Mouse (Mus musculus) kidney, adult 2 months (tissue): ENCODE results near the gene Cfap299. TPM values are rescaled to one million over a fixed set of nuclear protein-coding genes. Genes with fewer than 3 reads are reported as not detected.
A peak's percentile ranks its signal among the peaks of the same experiment; 100 is the strongest.
"Not testable (repeated sequence)": the region's sequence is repeated elsewhere in the genome, so short reads cannot be mapped to it uniquely, and the experiment has no call there.

Experiments
- DNase-seq: peaks from one replicate; pipeline ENCODE4 v3.0.0; 2021
- H3K27ac ChIP-seq: fragments of 200-500 bp; 2 replicates; pipeline ENCODE4 v1.5.1; 2012; ENCODE audit warnings: low read depth, low read length, control low read depth, inconsistent platforms; ENCODE audit not compliant: insufficient read depth
- H3K27me3 ChIP-seq: fragments of 200-500 bp; replicated peaks from 2 replicates; pipeline ENCODE4 v1.6.1; 2012; ENCODE audit warnings: mild to moderate bottlenecking, moderate library complexity, low read length, inconsistent platforms; ENCODE audit not compliant: control insufficient read depth, insufficient read depth
- H3K36me3 ChIP-seq: fragments of 200-500 bp; 2 replicates; pipeline ENCODE4 v1.6.1; 2012; ENCODE audit warnings: mild to moderate bottlenecking, moderate library complexity, low read length, inconsistent platforms; ENCODE audit not compliant: control insufficient read depth, insufficient read depth
- H3K4me1 ChIP-seq: fragments of 200-500 bp; 2 replicates; pipeline ENCODE4 v1.6.1; 2011; ENCODE audit warnings: low read length; ENCODE audit not compliant: control insufficient read depth, insufficient read depth
- H3K4me3 ChIP-seq: fragments of 200-500 bp; 2 replicates; pipeline ENCODE4 v1.5.1; 2011; ENCODE audit warnings: mild to moderate bottlenecking, low read depth, low read length, control low read depth; ENCODE audit not compliant: insufficient read depth
- CTCF ChIP-seq: fragments of 200-500 bp; conservative IDR thresholded peaks from 2 replicates; pipeline ENCODE4 v1.5.1; 2011; ENCODE audit warnings: low read depth, mild to moderate bottlenecking, control low read depth, low read length, moderate library complexity, mixed read lengths; ENCODE audit not compliant: insufficient read depth, insufficient read length
- POLR2A ChIP-seq: fragments of 200-500 bp; IDR thresholded peaks from one replicate; pipeline ENCODE4 v1.6.1; 2011; ENCODE audit warnings: low read depth, low read length, control low read depth
- WGBS: fragments of 180-500 bp; shearing (Covaris S2); methylation state at CpG from one replicate; pipeline ENCODE4 v1.1.7; 2018; 5-methylcytosine and 5-hydroxymethylcytosine counted together
- polyA plus RNA-seq: library from polyadenylated mRNA; depleted of rRNA; stranded (reverse); fragments of >200 nt; gene quantifications from 2 replicates; pipeline ENCODE4 v1.2.3, GENCODE M21; 2012

The Cfap299 gene
- polyA plus RNA-seq, 1 experiment, result not detected

DNA sequence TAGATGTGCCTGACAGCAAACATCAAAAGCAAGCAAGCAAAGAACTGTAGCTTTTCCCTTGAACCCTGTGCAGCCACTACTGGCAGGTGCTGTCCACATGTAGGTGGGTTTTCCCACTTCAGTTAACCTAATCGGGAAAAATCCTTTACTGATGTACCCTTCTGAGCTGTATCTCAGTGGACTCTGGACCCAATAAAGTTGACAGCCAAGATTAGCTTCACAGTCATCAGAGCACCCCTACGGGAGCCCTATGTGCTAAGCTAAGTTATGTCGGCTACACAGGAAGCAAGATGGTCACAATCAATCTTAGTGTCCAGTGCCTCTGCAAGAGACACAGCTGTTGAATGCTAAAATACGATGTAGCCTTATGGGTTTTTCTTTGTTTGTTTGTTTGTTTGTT, 29.0 kb upstream of the Cfap299 start:
- Histone ChIP-seq H3K4me3 (no peak overlapping the region), H3K27me3 (no peaks in the 10 kb centered on the region; the same call in 1 of the 2 replicates), H3K36me3 (no peaks in the 10 kb centered on the region), H3K4me1 (no peaks in the 10 kb centered on the region), H3K27ac (no peak overlapping the region)
- TF ChIP-seq POLR2A, result no peak
- TF ChIP-seq CTCF, result no peak
- no peak for DNase-seq
- WGBS, result 69% methylated on average over 4 of the region's 4 CpGs

DNA sequence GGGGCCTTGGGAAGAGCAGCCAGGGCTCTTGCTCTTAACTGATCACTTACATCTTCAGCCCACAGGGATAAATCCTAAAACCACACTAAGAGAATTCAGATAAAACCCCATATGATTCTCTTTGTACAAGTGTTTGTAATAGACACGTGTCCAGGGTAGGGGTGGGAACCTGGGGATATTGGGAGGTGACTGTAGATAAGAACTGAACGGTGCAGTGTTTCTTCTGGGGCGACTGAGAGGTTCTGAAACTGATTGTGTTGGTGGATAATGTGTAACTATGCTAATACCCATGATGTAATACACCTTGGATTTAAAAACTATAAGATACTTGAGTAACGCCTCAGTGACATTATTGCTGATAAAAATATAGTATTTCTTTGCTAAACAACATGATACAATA, 23.4 kb upstream of the Cfap299 start:
- WGBS, result 85% methylated on average over 4 of the region's 4 CpGs
- Histone ChIP-seq H3K4me3 (no peak overlapping the region), H3K36me3 (no peaks in the 10 kb centered on the region), H3K4me1 (no peaks in the 10 kb centered on the region), H3K27me3 (no peaks in the 10 kb centered on the region), H3K27ac (no peak overlapping the region)
- TF ChIP-seq CTCF, result no peak
- no peak for TF ChIP-seq POLR2A
- DNase-seq, result no peak

DNA sequence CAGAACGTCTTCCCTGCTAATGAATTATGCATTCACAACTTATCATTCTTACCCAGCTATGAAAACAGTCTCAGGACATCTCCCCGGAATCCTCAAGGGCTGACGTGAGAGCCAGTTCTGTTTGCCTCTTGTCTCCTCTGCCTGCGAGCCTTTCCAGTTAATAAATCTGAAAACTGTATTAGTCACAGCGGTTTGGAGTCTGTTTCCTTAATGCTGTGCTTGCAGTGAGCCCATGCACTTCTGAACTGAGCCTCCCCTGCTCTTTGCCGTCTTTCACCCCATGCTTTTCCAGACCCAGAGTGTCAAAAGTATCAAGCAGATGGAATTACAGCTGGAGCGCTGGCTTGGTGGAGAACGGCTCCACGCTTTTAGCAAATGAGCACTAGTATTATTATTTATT, 22.6 kb upstream of the Cfap299 start:
- no peak for DNase-seq
- 20% methylated on average over 9 of the region's 9 CpGs for WGBS
- TF ChIP-seq POLR2A, result no peak
- Histone ChIP-seq H3K27me3 (no peaks in the 10 kb centered on the region), H3K36me3 (no peaks in the 10 kb centered on the region), H3K27ac (no peak overlapping the region), H3K4me1 (no peaks in the 10 kb centered on the region), H3K4me3 (no peak overlapping the region)

DNA sequence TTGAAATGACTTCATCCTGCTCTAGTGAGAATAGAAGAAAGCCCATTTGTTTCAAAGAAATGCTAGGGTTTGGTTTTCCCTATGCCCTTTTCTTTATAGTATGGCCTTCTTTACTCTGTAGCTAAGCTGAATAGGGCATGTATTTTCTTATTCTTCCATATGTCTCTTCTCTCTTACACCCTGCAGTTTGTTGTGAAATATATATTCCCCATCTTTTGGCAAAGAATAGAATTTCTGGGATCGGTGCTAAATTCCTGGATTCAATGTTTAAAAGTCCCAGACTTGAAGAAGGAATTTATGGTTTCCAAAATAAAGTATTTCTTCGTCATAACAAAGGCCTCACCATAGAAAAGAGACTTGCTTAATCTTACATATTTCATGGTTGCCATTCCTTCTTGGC, 2.5 kb upstream of the Cfap299 start:
- Histone ChIP-seq H3K4me3 (no peak overlapping the region), H3K4me1 (no peaks in the 10 kb centered on the region), H3K27ac (no peak overlapping the region), H3K27me3 (0 out of 2 replicates have a peak, but pooled peaks cover 1% of the 10 kb centered on the region), H3K36me3 (no peaks in the 10 kb centered on the region)
- TF ChIP-seq POLR2A (no peak), CTCF (no peak)
- 87% methylated on average over 2 of the region's 2 CpGs for WGBS
- no peak for DNase-seq

DNA sequence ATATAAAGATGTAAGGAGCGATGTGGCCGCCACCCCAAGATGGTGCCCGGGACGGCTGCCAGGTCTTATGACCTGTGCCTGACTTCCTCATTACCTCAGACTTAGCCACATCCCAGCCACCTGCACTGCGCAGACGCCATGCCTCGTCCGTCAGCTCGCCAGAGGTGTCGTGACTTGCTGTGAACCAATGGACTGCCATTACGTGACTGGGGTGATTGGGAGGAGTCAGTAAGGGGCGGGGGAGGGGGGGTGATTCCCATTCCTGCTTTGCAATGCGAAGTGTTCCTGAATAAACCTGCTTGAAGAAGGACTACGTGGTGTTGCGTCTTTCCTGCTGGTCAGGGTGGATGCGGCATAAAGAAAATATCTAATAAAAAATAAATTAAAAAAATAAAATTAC, 14.6 kb downstream of the Cfap299 start:
- WGBS, result 83% methylated on average over 16 of the region's 16 CpGs
- not testable (repeated sequence) for H3K27me3 ChIP-seq, H3K27ac ChIP-seq, DNase-seq, H3K4me3 ChIP-seq, H3K36me3 ChIP-seq, H3K4me1 ChIP-seq

DNA sequence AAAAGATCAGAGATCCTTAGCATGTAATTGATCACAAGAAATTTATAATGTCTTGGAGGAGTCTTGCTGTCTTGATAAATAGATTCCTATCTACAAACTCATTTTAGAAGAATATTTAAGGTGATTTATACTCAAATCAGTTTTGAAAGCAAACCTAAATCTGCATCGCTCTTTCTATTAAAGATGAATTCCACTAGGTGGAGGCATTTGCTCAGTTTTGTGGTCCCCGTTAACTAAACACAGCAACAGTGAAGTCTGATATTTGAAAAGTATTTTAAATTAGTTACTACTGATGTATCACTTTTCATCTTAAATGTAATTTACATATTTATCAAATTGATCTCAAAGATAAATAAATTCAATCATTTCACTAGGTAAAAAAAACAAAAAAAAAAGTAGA, 15.5 kb downstream of the Cfap299 start:
- no peak for TF ChIP-seq POLR2A
- TF ChIP-seq CTCF, result no peak
- DNase-seq, result no peak
- Histone ChIP-seq H3K27ac (no peak overlapping the region), H3K27me3 (no peaks in the 10 kb centered on the region), H3K4me3 (no peak overlapping the region), H3K4me1 (no peaks in the 10 kb centered on the region), H3K36me3 (no peaks in the 10 kb centered on the region)
- WGBS, result 33% methylated on average over 2 of the region's 2 CpGs

DNA sequence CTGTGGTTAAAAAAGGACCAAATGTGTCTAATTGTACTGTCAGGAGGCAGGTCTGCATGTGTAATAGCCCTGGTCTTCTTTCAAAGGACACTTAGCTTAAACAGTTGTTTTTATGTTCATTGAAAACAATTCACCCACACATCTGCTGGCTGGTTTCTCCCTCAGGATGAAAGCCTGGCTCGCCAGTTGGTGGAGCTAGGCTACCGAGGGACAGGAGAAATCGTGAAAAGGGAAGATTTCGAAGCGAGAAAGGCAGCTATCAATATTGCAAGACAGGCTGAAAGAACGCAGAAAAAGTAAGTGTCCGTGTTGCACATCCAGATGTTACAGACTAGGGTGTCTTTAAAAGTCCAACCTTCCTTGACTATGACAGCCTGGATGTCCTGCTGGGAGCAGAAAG, 17.0 kb downstream of the Cfap299 start:
- DNase-seq, result no peak
- WGBS, result 47% methylated on average over 7 of the region's 7 CpGs
- Histone ChIP-seq H3K27ac (no peak overlapping the region), H3K27me3 (no peaks in the 10 kb centered on the region), H3K4me3 (no peak overlapping the region), H3K4me1 (no peaks in the 10 kb centered on the region), H3K36me3 (no peaks in the 10 kb centered on the region)
- no peak for TF ChIP-seq POLR2A
- no peak; the same call in 1 of the 2 replicates for TF ChIP-seq CTCF

DNA sequence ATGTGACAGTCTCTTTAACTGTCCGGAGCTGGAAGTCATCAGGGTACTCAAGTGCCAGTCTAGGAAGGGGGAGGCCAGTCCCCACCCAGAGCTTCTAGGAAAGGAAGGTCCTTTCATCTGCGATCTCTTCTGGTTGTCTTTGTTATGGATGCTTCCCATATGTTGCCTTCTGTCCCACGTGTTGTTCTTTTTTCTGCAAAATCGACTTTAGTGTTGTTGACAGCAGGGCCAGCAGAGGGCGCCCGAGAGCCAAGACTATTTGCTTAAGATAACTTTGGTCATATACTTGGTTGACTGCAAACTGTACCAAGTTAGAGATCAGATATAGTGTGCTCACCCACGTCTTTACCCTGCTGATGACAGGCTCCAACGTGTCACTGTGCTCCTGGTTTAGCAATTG, 19.5 kb downstream of the Cfap299 start:
- 8% methylated on average over 8 of the region's 8 CpGs for WGBS
- peak; percentile 67 for DNase-seq
- Histone ChIP-seq H3K27me3 (no peaks in the 10 kb centered on the region), H3K36me3 (no peaks in the 10 kb centered on the region), H3K27ac (no peak overlapping the region), H3K4me1 (no peaks in the 10 kb centered on the region), H3K4me3 (no peak overlapping the region)
- TF ChIP-seq POLR2A, result no peak
- TF ChIP-seq CTCF, result peak; percentile 85
